Mouse (Mus musculus) bone marrow, adult 2 months (tissue): ENCODE data around the gene Fggy.

Experiments used
- CTCF ChIP-seq: fragments of 200-500 bp; IDR thresholded peaks from 2 replicates; pipeline ENCODE4 v1.5.1; 2011; ENCODE audit warnings: low read length, control low read depth; ENCODE audit not compliant: control insufficient read depth, insufficient read depth
- POLR2A ChIP-seq: fragments of 200-500 bp; IDR thresholded peaks from 2 replicates; pipeline ENCODE4 v1.6.1; 2011; ENCODE audit warnings: low read depth, mild to moderate bottlenecking, control low read depth, low read length, borderline replicate concordance; ENCODE audit not compliant: control insufficient read depth

- TF ChIP-seq CTCF (no peak), POLR2A (no peak)
Measured at GRCm38 (mm10) chr4:95571621-95572020, 14.3 kb downstream of the Fggy start.
